Mouse (Mus musculus) induced T-regulatory cell, adult 2 months (primary cell): ENCODE results near the gene Hnf4a.
"Not testable (repeated sequence)": the region's sequence is repeated elsewhere in the genome, so short reads cannot be mapped to it uniquely, and the experiment has no call there.

Experiments
- DNase-seq: peaks from one replicate; pipeline ENCODE4 v3.0.0-alpha.2; 2012; ENCODE audit warnings: low read depth

Hnf4a gene

GRCm38 (mm10) chr2:163595119-163595518 is 88.5 kb downstream of the Hnf4a start:
- no peak for DNase-seq

DNA sequence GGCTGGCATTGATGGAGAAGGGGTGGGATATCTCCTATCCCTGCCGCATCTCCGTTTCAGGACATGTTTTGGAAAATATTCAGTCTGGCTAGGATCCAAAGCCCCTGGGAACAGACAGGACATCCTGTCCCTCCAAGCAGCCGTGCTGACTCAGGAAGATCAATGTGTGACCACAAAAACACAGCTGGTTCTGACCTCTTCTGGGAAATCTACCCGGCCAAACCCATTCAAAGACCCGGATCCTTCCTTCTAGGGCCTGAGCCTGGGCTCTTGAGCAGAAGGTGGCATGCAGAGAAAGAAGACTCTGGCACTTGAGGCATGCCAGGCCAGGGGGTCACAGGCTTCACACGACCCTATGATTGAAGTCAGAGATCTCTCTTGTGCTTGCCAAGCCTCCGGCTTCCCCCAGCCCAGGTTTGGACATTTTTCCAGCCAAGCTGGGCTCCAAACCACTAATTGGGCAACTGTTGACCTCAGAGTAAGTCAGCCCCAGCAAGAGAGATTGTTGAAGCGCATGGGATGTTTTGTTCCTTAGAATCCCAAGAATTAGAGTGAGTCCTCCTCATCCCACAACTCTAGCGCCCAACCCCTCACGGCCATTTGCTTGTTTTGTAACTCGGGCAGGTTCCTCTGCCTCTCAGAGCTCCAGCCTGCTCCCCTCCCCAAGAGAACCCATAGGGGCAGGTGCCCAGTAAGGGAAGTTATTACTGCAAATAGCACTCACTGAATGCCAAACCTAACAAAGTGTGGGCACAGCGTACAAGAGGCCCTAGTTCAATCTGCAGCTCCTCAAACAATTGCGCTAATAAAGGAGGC is 89.7 kb downstream of the Hnf4a start:
- no peak for DNase-seq

DNA sequence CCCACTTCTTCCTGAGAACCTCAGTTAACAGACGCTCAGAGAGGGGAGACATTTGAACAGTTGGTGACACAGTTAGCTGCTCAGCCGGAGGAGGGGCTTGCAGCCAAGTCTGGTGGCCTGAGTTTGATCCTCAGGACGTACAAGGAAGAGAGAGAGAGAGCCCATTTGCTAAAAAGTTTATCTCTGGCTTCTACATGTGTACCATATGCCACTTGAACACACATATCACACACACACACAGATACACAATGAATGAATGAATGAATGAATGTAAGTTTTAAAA is 90.2 kb downstream of the Hnf4a start:
- no peak for DNase-seq

DNA sequence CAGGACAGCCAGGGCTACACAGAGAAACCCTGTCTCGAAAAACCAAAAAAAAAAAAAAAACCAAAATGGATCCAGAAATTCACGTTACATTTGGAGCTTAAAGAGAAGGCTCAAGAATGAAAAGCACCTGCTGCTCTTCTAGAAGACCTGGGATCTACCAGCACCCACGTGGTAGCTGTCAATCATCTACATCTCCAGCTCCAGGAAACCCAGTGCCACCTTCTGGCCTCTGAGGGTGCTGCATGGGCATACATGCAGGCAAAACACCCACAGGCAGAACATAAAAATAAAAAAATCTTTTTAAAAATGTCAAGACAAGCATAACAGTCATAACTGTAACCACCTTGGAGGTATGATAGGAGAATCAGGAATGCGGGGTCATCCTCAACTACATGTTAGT is 91.1 kb downstream of the Hnf4a start:
- peak; percentile 85 for DNase-seq

GRCm38 (mm10) chr2:163599226-163599625 is 92.6 kb downstream of the Hnf4a start:
- DNase-seq, result peak; percentile 85

DNA sequence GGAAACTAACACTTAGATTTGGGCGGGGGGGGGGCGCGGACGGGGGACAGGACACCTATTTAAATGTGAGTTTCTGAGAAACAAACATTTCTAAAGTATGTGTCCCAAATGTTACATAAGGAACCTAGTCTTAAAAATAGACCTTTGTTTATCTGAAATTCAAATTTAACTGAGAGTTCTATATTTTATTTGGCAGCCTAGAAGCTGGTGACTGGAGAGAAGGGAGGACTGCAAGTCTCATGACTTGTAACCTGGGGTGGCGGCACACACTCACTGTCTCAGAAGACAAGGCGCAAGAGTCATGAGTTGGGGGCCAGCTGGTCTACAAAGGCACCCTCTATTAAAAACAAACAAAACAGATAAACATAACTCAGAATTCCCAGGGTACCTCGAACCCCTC is 94.5 kb downstream of the Hnf4a start:
- no peak for DNase-seq

GRCm38 (mm10) chr2:163601712-163602100 is 95.1 kb downstream of the Hnf4a start:
- DNase-seq, result no peak

DNA sequence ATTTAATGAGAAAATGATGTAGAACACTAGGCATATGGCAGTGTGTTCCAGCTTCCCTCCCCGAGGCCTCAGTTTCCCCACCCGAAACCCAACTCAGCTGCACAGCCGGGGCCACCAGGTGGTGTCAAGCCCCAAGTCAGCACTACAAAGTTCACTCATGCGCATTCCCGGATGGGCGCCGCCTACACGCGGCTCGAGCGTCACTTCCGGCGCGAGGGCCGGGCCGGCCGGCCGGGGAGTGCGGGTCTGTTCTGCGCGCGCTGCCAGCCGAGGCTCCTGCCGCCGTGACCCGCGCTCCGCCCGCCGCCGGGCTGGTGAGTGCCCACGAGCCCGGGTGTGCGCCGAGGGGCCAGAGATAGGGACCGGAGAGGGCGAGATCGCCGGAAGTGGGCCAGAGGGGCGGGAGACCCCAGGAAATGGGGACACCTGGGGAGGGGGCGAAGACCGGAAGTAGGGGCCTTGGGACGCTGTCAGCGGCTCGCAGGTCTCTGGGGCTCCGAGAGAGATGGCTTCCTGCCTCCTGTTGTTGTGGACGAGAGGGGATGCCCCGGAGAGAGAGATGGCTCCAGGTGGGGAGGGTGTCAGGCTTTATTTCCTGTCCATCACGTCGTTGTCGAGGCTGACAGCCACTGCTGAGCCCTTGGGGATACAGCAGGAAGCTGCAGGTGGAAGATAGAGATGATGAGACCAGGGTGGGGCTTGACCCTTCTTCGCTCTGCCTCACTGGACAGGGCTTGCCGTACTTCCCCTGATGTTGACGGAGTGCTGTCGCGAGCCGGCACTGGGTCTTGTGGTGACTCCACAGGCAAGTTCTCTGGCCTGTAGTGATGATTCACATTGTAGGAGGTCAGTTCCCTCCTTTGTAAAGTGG is 95.7 kb downstream of the Hnf4a start, which contains the start of gene Ttpal:
Ttpal (plus strand) TSS at position 214 of the 871 bp plus-strand sequence.
- peak; percentile 95 for DNase-seq

DNA sequence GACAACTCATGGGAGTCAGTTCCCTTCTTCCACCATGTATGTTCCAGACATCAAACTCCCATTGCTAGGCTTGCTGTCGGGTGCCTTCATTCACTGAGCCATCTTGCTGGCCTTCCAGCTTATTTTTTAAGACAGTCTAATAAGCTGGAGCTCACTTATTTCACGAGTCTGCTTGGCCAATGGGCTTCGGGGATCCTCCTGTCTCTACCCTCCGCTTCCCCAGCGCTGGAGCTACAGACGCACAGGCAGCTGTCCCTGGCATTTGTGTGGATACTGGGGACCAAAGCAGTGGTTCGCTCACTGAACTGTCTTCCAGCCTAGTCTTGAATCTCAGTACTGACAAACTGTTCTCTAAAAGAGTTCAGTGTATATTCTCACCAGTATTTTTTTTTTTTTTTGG is 99.6 kb downstream of the Hnf4a start:
- DNase-seq, result no peak

DNA sequence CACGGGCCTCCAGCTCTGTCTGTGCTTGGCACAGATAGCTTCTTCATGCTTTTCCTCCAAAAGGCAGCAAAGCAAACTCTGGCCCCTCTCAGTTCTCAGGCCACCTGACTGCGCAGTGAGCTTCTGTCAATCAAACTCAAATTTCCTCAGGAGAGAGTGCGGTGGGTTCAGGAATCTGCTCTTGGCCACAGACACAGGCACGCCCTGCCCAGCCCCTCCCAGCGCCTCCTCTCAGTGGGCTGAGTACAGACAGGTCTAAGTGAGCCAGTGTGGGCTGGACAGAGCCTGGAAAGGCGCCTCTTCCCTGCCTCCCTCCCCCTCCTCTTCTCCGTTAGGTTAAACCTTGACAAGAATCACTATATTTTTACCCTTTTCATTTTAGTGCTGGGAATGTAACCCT is 101.4 kb downstream of the Hnf4a start:
- no peak for DNase-seq

DNA sequence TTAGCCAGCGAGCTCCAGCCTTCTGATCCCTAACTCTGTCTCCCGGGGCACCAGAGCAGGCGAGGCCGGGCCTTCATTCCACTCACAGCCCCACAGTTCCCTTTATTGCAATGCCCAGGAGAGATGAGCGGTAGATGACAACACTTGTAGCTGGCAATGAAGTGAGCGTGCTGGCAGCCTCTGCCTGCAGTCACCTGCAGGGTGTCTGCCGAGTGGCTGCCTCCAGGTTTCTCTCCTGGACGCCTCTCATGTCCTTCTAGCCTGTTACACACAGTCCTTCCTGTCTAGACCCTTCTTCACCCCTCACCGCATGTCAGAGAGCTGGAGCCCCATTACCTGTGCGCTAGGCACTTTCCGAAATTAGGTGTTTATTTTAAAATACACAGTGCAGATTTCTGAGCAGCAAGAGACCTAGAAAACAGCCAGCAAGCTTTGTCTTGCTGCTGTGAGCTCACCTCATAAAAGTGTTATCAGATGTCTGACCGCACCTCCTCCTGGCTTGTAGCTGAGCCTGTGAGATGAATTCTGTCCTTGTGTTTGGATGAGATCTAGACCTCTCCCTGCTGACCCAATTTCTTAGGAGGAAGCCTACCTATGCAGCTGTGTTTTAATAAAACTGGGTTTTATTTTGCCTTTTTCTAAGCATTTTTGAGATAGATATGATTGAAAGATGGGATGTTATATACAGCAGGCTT is 102.8 kb downstream of the Hnf4a start:
- no peak for DNase-seq

- no peak for DNase-seq
These were observed 104.6 kb downstream of the Hnf4a start for GRCm38 (mm10) chr2:163611176-163611575.

DNA sequence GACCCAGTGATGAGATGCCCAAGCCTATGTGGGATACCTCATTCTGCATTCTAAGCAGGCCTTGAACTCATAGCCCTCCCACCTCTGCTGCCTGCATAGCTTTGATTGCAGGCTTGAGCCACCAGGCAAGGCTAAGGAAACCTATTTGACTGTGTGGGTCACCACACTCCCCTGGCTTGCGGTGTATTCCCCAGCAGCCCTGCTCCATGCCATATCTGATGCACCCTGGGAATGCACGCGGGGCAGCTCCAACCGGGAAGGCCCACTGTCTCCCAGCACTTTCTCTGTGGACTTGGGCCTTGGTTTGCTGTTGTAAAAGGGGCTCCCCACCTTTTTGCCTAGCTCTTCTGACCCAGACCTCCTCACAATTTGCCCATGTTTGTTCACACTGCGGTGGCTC is 106.6 kb downstream of the Hnf4a start:
- DNase-seq, result no peak

- DNase-seq, result no peak
These were observed 107.4 kb downstream of the Hnf4a start for GRCm38 (mm10) chr2:163613990-163614389.

DNA sequence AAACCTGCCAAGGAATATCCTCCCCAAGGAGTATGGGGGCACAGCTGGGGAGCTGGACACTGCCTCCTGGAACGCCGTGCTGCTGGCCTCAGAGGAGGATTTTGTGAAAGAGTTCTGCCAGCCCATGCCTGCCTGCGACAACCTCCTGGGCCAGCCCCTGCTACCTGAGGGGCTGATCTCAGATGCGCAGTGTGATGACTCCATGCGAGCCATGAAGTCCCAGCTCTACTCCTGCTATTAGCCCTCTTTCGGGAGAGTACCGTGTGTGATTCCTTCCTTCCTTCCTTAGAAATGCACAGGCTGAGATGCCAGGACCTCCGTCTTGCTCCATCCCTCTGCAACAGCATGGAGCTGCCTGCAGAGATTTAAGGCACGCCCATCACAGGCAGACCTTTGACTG is 108.8 kb downstream of the Hnf4a start:
- no peak for DNase-seq

- DNase-seq, result no peak
These were observed 109.5 kb downstream of the Hnf4a start for GRCm38 (mm10) chr2:163615906-163616651.

GRCm38 (mm10) chr2:163616652-163617227 is 110.1 kb downstream of the Hnf4a start:
- DNase-seq, result no peak

DNA sequence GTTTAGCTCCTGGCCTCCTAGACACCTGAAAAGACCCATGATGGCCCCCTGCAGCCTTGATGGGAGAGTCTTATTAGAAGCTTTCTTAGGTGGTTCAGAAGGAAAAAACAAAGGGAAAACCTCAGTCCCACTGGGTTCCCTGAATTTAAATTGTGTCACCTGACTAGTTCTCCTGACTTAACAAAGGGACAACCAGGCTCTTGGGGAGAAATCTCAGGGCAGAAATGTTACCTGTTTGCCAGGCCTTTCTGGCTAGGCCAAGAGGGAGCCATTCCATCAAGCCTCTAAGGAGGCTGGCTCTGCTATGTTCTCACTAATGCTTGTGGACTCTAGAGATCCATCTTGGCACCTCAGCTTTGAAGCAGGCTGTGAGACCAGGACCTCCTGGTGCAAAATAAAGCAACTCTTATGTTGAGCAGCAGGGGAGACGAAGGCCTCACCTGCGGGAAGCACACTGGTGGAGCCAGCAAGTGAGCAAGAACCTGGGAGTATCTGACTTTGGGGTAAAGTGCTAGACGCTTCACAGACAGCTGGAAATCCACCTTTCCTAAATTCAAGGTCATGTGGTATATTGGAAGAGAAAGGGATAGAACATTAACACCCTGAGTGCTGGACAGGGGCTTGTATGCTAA is 110.7 kb downstream of the Hnf4a start:
- DNase-seq, result no peak

DNA sequence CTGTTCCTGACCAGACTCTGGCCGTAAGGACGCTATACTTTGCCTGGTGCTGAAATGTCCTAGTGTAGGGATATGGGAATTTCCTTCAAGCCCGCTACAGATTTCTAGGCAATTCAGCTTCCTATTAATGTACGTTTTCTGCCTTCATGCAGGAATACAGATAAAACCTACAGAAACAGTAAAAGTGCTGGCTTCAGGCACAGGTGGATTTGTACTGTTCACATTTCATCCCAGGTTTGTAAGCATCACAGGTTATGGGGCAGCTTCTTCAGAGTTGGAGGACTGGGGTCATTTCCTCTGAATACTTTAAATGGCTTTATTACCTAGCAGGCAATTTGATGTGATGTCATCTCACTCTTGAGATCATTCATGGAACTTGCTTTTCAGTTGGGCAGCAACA is 111.3 kb downstream of the Hnf4a start:
- no peak for DNase-seq

DNA sequence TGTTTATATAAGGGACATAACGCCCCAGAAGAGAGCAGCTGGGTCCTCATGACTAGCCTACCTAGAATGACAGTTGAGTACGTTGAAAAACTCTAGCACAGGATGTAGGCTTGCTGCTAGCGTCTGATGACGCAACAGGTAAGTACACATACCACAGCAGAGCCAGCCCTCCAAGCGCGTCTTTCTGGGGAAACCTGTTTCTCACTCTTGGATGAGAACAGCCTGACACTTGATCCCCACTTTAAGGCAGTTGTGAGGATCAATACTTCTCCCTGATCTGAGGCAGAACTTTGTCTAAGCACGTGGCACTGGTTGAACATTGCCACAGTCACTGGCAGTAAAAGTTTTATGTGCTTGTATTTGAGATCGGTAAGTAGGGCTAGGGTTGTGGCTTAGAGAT is 113.8 kb downstream of the Hnf4a start:
- DNase-seq, result no peak

DNA sequence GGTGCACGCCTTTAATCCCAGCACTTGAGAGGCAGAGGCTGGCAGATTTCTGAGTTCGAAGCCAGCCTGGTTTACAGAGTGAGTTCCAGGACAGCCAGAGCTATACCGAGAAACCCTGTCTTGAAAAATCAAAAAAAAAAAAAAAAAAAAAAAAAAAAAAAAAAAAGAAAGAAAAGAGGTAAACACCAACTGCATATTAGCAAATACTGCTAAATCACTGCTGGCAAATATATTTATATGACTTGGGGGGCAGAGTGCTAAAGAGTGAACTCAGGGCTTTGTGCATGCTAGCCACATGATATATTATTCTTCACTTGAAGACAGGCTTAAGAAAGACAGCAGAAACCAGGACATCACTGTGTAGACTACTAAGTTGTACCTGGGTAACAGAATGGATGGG is 114.8 kb downstream of the Hnf4a start:
- DNase-seq, result not testable (repeated sequence)
